Mouse (Mus musculus): Measurements from ENCODE around the gene Kcnmb3. TPM values are rescaled to one million over a fixed set of nuclear protein-coding genes. Genes with fewer than 3 reads are reported as not detected.

Gene Kcnmb3
- polyA plus RNA-seq, 1 experiment: not detected

- peaks cover 2% of the 10 kb centered on the region for H3K36me3 ChIP-seq (ENCODE audit: control insufficient read depth)
- no peak overlapping the region for H3K4me3 ChIP-seq (replicated peaks)
- no peaks in the 10 kb centered on the region for H3K4me1 ChIP-seq (ENCODE audit: control insufficient read depth)
- H3K27me3 ChIP-seq (ENCODE audit: control insufficient read depth): no peaks in the 10 kb centered on the region
- H3K9me3 ChIP-seq (ENCODE audit: control insufficient read depth, low read length): peaks cover 2% of the 10 kb centered on the region; the same call in 1 of the 2 replicates
- TF ChIP-seq TAL1 (IDR thresholded peaks at IDR 0.05; ENCODE audit: low read length) (no peak), GATA1 (IDR thresholded peaks at IDR 0.05; ENCODE audit: low read length) (no peak)
These were observed 64.3 kb downstream of the Kcnmb3 start for GRCm38 (mm10) chr3:32427695-32428094.

Other genes with a start within 250 kb of the Kcnmb3 start
- gene Zmat3, start 126.2 kb downstream of the Kcnmb3 start, polyA plus RNA-seq (2012): 0.01 and 0.02 TPM in 2 replicates
- 0.11 and 0.21 TPM in 2 replicates for gene Pik3ca, start 94.6 kb downstream of the Kcnmb3 start, polyA plus RNA-seq (2012)
- gene Zfp639, start 18.0 kb upstream of the Kcnmb3 start, polyA plus RNA-seq (2012): 0.16 TPM in 2 replicates
- gene Mfn1, start 37.2 kb upstream of the Kcnmb3 start, polyA plus RNA-seq (2012): 0.33 and 0.48 TPM in 2 replicates
- gene Gnb4, start 124.4 kb upstream of the Kcnmb3 start, polyA plus RNA-seq (2012): 0.05 and 0.07 TPM in 2 replicates
- gene Actl6a, start 214.1 kb upstream of the Kcnmb3 start, polyA plus RNA-seq (2012): 0.90 and 1.4 TPM in 2 replicates
- gene Ndufb5, start 244.8 kb upstream of the Kcnmb3 start, polyA plus RNA-seq (2012): 0.60 and 1.5 TPM in 2 replicates
- 0.10 and 0.25 TPM in 2 replicates for gene Mrpl47, start 245.4 kb upstream of the Kcnmb3 start, polyA plus RNA-seq (2012)

Data from erythroblast, embryonic 14.5 days (primary cell).